Mouse (Mus musculus): ENCODE data around the gene Ppp2r1b.

DNA sequence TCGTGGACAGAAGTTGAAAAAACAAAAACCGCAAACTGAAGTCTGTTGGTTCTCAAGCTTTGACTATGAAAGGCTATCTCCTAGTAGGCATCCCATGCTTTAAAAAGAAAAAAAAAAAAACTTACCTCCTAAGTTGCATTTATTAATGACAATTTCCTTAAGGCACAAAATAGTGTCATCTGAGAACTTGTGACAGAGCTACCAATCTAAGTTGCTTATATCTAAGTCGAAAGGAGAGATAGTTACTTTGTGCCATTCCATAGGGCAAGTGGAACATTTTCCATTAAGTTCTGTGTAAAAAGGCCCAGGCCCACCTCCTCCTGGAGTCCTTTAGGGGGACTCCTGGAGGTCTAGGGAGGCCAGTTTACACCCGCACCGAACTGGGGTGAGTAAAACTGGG is 10.7 kb downstream of the Ppp2r1b start:
- TF ChIP-seq POLR2A (IDR thresholded peaks at IDR 0.05; ENCODE audit: borderline replicate concordance, insufficient read depth, low read length) (no peak), CTCF (IDR thresholded peaks at IDR 0.05; ENCODE audit: borderline replicate concordance, insufficient read depth, low read depth, low read length) (no peak)
